Mouse (Mus musculus): ENCODE measurements around the gene Adgrg1. TPM values are rescaled to one million over a fixed set of nuclear protein-coding genes. Genes with fewer than 3 reads are reported as not detected.
A peak's percentile ranks its signal among the peaks of the same experiment; 100 is the strongest.

The Adgrg1 gene
- polyA plus RNA-seq, 1 experiment from 2014 or later, result 109 TPM

DNA sequence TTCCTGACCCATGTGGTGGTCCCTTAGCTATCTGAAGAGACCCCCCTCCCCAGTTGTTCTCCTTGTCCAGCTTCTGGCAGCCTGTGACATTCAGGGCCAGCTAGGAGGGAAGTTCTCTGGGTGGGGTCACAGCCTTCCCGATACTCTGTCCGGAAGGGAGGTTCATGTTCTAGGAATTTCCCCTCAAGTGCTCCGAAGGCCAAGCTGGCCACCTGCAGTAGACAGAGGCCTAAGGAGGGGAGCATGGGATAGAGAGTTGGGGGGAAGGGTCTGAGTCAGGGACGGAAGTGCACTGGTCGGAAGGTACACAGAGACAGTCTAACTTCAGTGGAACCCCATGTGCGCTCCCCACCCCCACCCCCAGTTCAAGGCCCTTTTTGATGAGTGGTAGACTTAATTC, 25.4 kb downstream of the Adgrg1 start:
- no peak overlapping the region for H3K9ac ChIP-seq (ENCODE audit: low read depth, low read length)
- ATAC-seq (replicated peaks; ENCODE audit: low FRiP score, low read depth), result no peak
- H3K27me3 ChIP-seq (ENCODE audit: insufficient read depth, low read length), result no peaks in the 10 kb centered on the region
- peak overlapping the region; percentile 78 for H3K27ac ChIP-seq
- H3K36me3 ChIP-seq (ENCODE audit: insufficient read depth, low read length), result 0 out of 2 replicates have a peak, but pooled peaks cover 6% of the 10 kb centered on the region
- no peak overlapping the region for H3K4me2 ChIP-seq (ENCODE audit: low read length)
- no peaks in the 10 kb centered on the region for H3K9me3 ChIP-seq (replicated peaks; ENCODE audit: low read length)
- DNase-seq (ENCODE audit: low spot score), result peak; percentile 57
- WGBS, result 33% methylated on average over 6 of the region's 6 CpGs
- H3K4me3 ChIP-seq (replicated peaks; ENCODE audit: low read depth, low read length), result no peak overlapping the region
- TF ChIP-seq CTCF (IDR thresholded peaks at IDR 0.05; ENCODE audit: low read depth), result no peak
- peaks cover 26% of the 10 kb centered on the region for H3K4me1 ChIP-seq (replicated peaks; ENCODE audit: insufficient read depth, low read length)

DNA sequence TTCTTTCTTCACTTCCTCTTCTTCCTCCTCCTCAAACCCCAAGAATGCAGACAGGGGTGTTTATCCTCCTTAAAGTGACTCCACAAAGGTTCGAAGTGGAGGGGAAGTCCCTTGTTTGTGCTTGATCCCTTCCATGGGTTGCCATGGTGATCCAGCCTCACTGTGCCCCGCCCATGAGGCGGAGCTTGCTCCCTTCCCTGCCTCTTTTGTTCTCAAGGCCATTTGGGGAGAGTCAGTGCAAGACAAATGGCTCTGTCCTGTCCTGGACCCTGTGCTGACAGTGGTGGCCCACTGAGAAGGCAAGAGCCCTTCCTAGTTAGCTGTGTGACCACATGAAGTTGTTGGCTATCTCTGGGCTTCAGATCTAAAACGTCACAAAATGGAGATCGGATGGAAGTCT, 26.1 kb downstream of the Adgrg1 start:
- 17% methylated on average over 5 of the region's 5 CpGs for whole genome bisulfite sequencing
- Histone ChIP-seq H3K9ac (ENCODE audit: low read depth, low read length) (no peak overlapping the region), H3K27ac (peak overlapping the region; percentile 78)

DNA sequence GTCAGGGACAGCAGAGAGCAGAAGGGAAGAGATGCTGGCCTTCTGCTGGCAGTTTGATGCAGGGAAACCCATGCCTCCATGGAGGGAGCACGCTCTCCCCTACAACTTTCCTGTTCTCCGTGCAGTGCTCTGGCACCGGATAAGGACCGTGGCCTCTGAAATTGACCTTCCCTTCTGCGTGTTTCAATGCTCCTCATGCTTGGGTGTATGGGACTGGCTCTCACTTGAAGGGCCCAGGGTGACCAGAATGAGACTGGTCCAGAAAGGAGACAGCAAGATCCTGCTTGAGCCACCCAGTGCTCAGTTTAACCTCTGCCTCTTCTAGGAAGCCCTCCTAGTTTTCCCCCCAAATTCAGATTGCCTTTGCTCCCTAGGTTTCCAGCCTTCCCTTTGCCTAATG, 26.6 kb downstream of the Adgrg1 start:
- Histone ChIP-seq H3K9ac (ENCODE audit: low read depth, low read length) (no peak overlapping the region), H3K9me3 (replicated peaks; ENCODE audit: low read length) (no peaks in the 10 kb centered on the region), H3K4me1 (replicated peaks; ENCODE audit: insufficient read depth, low read length) (peaks cover 26% of the 10 kb centered on the region), H3K27me3 (ENCODE audit: insufficient read depth, low read length) (no peaks in the 10 kb centered on the region), H3K36me3 (ENCODE audit: insufficient read depth, low read length) (peaks cover 6% of the 10 kb centered on the region; the same call in 1 of the 2 replicates), H3K4me2 (ENCODE audit: low read length) (no peak overlapping the region), H3K27ac (peak overlapping the region; percentile 78), H3K4me3 (replicated peaks; ENCODE audit: low read depth, low read length) (no peak overlapping the region)
- DNase-seq (ENCODE audit: low spot score), result no peak
- 70% methylated on average over 5 of the region's 5 CpGs for WGBS
- no peak for ATAC-seq (replicated peaks; ENCODE audit: low FRiP score, low read depth)
- TF ChIP-seq CTCF (IDR thresholded peaks at IDR 0.05; ENCODE audit: low read depth), result no peak

More for the DNA sequence above, 26.1 kb downstream of the Adgrg1 start:
- Histone ChIP-seq H3K9me3 (replicated peaks; ENCODE audit: low read length) (no peaks in the 10 kb centered on the region), H3K27me3 (ENCODE audit: insufficient read depth, low read length) (no peaks in the 10 kb centered on the region), H3K4me2 (ENCODE audit: low read length) (no peak overlapping the region), H3K4me1 (replicated peaks; ENCODE audit: insufficient read depth, low read length) (peaks cover 26% of the 10 kb centered on the region), H3K4me3 (replicated peaks; ENCODE audit: low read depth, low read length) (no peak overlapping the region), H3K36me3 (ENCODE audit: insufficient read depth, low read length) (peaks cover 6% of the 10 kb centered on the region; the same call in 1 of the 2 replicates)
- TF ChIP-seq CTCF (IDR thresholded peaks at IDR 0.05; ENCODE audit: low read depth), result no peak
- ATAC-seq (replicated peaks; ENCODE audit: low FRiP score, low read depth) (0 out of 2 replicates have a peak, but pooled peaks have one; percentile 14), DNase-seq (ENCODE audit: low spot score) (peak; percentile 77)

DNA sequence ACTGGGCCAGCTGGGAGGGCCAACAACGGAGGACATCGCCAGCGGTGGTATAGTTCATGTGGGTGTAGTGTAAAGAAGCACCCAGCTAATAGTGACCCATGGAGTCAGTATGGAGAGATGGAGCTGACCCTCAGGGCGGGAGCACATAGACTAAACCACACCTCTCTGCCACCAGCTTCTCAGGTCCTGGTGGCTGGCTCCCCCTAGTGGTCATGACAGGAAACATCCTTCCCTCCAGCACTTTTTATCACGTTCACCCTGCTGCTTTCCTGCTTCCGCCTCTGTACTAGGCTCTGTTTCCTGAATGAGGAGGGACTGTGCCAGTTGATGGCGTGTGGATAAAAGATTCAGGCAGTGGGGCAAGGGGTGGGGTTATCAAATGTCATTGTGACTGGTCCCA, 27.1 kb downstream of the Adgrg1 start:
- 0 out of 2 replicates have a peak overlapping the region, but pooled peaks have one; percentile 78 for H3K27ac ChIP-seq
- peak; percentile 66 for ATAC-seq (replicated peaks; ENCODE audit: low FRiP score, low read depth)

DNA sequence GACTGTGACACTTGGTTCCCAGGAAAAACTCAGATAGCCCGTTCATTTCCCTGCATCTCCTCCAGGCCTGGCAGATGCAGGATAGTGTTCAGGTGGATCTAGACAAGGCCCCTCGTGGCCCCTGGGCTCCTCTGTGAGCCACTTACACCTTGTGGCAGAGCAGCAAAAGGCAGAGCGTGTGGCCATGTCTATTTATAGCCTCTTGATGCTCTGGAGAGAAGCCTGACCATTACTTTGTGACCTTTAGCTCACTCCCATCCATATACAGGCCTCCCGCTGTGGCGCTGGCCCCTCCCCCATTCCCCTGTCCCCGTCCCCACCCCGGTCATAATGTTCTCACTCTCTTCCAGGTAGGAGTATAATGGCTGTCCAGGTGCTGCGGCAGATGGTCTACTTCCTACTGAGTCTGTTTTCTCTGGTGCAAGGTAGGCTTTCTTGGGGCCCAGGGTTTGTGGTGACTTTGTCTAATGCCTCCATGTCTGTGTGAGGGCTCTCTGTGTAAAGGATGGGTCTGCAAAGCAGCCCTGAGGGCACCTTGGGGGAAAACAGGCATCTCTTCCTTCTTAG, 27.6 kb downstream of the Adgrg1 start:
- Histone ChIP-seq H3K4me2 (ENCODE audit: low read length) (no peak overlapping the region), H3K27ac (peak overlapping the region; percentile 50; the same call in 1 of the 2 replicates), H3K4me3 (replicated peaks; ENCODE audit: low read depth, low read length) (no peak overlapping the region), H3K9ac (ENCODE audit: low read depth, low read length) (no peak overlapping the region), H3K36me3 (ENCODE audit: insufficient read depth, low read length) (peaks cover 13% of the 10 kb centered on the region; the same call in 1 of the 2 replicates), H3K9me3 (replicated peaks; ENCODE audit: low read length) (no peaks in the 10 kb centered on the region), H3K4me1 (replicated peaks; ENCODE audit: insufficient read depth, low read length) (peaks cover 23% of the 10 kb centered on the region), H3K27me3 (ENCODE audit: insufficient read depth, low read length) (no peaks in the 10 kb centered on the region)
- 30% methylated on average over 8 of the region's 8 CpGs for WGBS
- DNase-seq (ENCODE audit: low spot score) (no peak), ATAC-seq (replicated peaks; ENCODE audit: low FRiP score, low read depth) (0 out of 2 replicates have a peak, but pooled peaks have one; percentile 6)
- no peak for TF ChIP-seq CTCF (IDR thresholded peaks at IDR 0.05; ENCODE audit: low read depth)

More for the DNA sequence above, 27.1 kb downstream of the Adgrg1 start:
- Histone ChIP-seq H3K36me3 (ENCODE audit: insufficient read depth, low read length) (peaks cover 8% of the 10 kb centered on the region; the same call in 1 of the 2 replicates), H3K9me3 (replicated peaks; ENCODE audit: low read length) (no peaks in the 10 kb centered on the region), H3K9ac (ENCODE audit: low read depth, low read length) (no peak overlapping the region), H3K27me3 (ENCODE audit: insufficient read depth, low read length) (no peaks in the 10 kb centered on the region), H3K4me2 (ENCODE audit: low read length) (no peak overlapping the region), H3K4me3 (replicated peaks; ENCODE audit: low read depth, low read length) (no peak overlapping the region), H3K4me1 (replicated peaks; ENCODE audit: insufficient read depth, low read length) (peaks cover 26% of the 10 kb centered on the region)
- TF ChIP-seq CTCF (IDR thresholded peaks at IDR 0.05; ENCODE audit: low read depth), result peak; percentile 99
- peak; percentile 96 for DNase-seq (ENCODE audit: low spot score)
- 5% methylated on average over 7 of the region's 7 CpGs for WGBS

DNA sequence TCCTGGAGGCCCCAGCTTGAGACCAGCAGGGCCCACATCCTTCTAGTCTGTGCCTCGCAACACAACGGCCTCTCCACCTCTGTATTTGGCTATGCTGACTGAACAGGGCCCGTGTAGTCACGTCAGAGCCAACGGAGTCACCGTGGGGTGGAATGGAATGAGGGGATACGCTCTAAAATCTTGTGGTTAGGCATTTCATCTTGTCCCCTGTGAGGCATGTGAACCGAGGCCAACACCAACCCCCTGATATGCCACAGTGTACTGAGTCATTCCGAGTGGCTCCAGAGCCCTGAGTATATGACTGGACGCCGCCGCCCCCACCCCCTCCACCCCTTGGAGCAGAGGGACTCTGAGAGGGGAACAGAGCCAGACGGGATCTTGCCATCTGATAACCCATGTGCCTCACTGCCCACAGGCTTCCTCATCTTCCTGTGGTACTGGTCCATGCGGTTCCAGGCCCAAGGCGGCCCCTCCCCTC, 37.9 kb downstream of the Adgrg1 start:
- Histone ChIP-seq H3K27ac (no peak overlapping the region), H3K9me3 (replicated peaks; ENCODE audit: low read length) (no peaks in the 10 kb centered on the region), H3K4me1 (replicated peaks; ENCODE audit: insufficient read depth, low read length) (no peaks in the 10 kb centered on the region), H3K36me3 (ENCODE audit: insufficient read depth, low read length) (peaks cover 26% of the 10 kb centered on the region; the same call in 1 of the 2 replicates), H3K4me3 (replicated peaks; ENCODE audit: low read depth, low read length) (no peak overlapping the region), H3K27me3 (ENCODE audit: insufficient read depth, low read length) (no peaks in the 10 kb centered on the region), H3K4me2 (ENCODE audit: low read length) (no peak overlapping the region), H3K9ac (ENCODE audit: low read depth, low read length) (no peak overlapping the region)
- WGBS, result 76% methylated on average over 15 of the region's 15 CpGs
- no peak for ATAC-seq (replicated peaks; ENCODE audit: low FRiP score, low read depth)
- no peak for TF ChIP-seq CTCF (IDR thresholded peaks at IDR 0.05; ENCODE audit: low read depth)
- no peak for DNase-seq (ENCODE audit: low spot score)
